Mouse (Mus musculus): ENCODE data around the gene Dapk3. TPM values are rescaled to one million over a fixed set of nuclear protein-coding genes. Genes with fewer than 3 reads are reported as not detected.
A peak's percentile ranks its signal among the peaks of the same experiment; 100 is the strongest.

Gene Dapk3
- polyA plus RNA-seq, 1 experiment, result 58.0 TPM

DNA sequence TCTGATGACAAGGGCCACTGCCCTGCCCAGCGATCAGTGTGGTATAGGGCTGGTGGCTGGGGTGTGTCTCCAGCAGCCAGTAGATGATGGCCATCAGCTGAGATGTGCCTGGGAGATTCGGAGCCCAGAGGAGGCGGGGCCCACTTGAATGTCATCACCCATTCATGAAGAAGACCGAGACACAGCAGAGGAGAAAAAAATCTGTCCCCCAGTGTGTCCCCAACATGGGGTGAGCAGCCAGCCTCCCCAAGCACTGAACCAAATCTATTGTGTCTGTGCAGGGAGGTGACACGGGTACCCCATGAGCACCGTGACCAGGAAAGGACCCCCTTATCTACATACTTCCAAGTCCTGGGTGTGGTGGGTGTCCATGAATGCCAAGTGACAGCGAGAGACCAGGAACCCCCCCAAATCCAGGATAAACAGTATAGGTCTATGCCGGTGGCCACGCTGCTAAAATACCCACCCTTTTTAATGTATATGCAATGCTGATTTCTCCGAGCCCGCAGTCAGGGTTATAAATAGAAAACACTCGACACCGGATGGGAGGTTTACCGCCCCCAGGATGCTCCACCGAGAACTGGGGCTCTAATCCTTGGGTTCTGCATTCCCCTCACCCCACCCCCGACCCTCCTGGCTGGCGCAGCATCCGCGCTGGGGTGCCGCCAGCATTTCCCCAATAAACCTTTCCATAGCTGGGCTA is 47.1 kb downstream of the Dapk3 start:
- peaks cover 10% of the 10 kb centered on the region for H3K4me1 ChIP-seq (ENCODE audit: control insufficient read depth, insufficient read depth, insufficient read length)
- 12% methylated on average over 20 of the region's 20 CpGs for WGBS
- H3K27me3 ChIP-seq (ENCODE audit: control insufficient read depth, insufficient read depth, low read length), result peaks cover 5% of the 10 kb centered on the region; the same call in 1 of the 2 replicates
- no peak for TF ChIP-seq POLR2A (IDR thresholded peaks at IDR 0.05; ENCODE audit: low read depth, low read length)
- no peak for TF ChIP-seq CTCF (IDR thresholded peaks at IDR 0.05; ENCODE audit: extremely low read depth, insufficient read depth, insufficient read length, insufficient replicate concordance)
- no peak overlapping the region for H3K27ac ChIP-seq (ENCODE audit: insufficient read depth, low read length)
- H3K36me3 ChIP-seq (ENCODE audit: control insufficient read depth, insufficient read depth, low read length), result no peaks in the 10 kb centered on the region
- no peak for DNase-seq (ENCODE audit: low read depth in 1 of 2, low spot score in 2 of 2)
- peak overlapping the region; percentile 24 for H3K4me3 ChIP-seq (ENCODE audit: extremely low read depth, insufficient read depth, insufficient read length)

DNA sequence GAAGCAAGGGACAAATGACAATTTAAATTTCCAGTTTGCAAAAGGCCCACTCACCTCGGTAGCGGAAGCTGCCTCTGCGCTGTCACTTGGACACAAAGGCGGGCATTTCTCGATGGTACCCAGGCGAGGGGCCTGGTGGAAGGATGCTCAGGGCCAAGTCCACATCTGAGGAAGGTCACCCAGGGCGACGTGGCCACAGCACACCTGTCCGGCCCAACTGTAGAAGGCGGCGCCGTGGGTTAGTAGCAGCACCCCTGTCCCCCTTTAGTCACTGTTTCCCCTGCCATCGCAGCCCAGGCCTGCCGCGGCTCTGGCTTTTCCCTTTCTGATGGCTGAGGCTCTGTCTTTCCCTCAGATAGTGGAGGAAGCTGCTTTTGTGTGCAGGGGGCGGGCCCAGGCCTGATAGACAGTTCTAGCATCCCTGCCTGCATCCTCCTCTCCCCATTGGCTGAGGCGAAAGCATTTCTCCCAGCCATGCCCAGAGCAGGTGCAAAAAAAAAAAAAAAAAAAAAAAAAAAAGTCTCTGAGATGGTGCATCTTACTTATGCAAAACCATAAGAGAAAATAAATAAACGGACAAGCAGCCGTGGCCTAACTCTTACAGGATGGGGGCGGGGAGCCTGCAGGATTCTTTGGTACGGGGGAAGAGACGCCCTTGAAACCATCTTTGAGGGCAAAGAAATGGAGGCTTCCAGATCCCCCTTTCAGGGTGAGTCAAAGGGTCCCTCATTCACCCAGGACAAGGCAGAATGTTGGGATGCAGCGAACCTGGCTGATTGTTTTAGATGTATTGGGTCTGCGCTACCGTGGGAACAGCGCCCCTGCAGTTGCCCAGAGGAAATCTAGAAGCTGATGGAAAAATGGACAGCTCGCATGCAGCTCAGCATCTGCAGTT is 47.9 kb downstream of the Dapk3 start, which contains the start of gene Atcay:
Gene Atcay (minus strand): TSS at position 396 of the 895 bp plus-strand sequence.
- H3K27ac ChIP-seq (ENCODE audit: insufficient read depth, low read length), result no peak within 1 kb of the TSS
- peaks cover 10% of the 10 kb centered on the region for H3K4me1 ChIP-seq (ENCODE audit: control insufficient read depth, insufficient read depth, insufficient read length)
- no peak for DNase-seq (ENCODE audit: low read depth in 1 of 2, low spot score in 2 of 2)
- H3K36me3 ChIP-seq (ENCODE audit: control insufficient read depth, insufficient read depth, low read length), result no peaks in the 10 kb centered on the region
- peak within 1 kb of the TSS; percentile 24 for H3K4me3 ChIP-seq (ENCODE audit: extremely low read depth, insufficient read depth, insufficient read length)
- TF ChIP-seq POLR2A (IDR thresholded peaks at IDR 0.05; ENCODE audit: low read depth, low read length) (no peak), CTCF (IDR thresholded peaks at IDR 0.05; ENCODE audit: extremely low read depth, insufficient read depth, insufficient read length, insufficient replicate concordance) (peak; percentile 21; the same call in 1 of the 2 replicates)
- peaks cover 5% of the 10 kb centered on the region; the same call in 1 of the 2 replicates for H3K27me3 ChIP-seq (ENCODE audit: control insufficient read depth, insufficient read depth, low read length)
- 14% methylated on average over 27 of the region's 27 CpGs for WGBS

DNA sequence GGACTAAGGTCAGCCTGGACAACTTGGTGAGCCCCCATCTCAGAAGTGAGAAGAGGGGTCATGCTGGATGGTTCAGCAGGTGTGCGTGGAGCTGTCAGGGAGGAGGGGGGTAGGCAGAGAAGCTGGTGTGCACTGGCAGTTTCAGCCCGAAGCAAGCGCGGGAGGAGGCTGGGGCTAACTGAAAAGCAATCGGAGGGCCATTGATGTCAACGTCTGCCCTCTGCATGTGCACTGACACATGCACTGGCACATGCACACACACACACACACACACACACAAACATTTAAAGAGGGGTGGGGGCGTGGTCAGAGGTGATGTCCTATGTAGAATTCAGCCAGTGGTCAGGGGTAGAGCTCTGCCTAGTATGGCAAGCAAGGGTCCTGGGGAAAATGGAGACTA is 48.6 kb downstream of the Dapk3 start:
- Histone ChIP-seq H3K27ac (ENCODE audit: insufficient read depth, low read length) (no peak overlapping the region), H3K4me1 (ENCODE audit: control insufficient read depth, insufficient read depth, insufficient read length) (peaks cover 10% of the 10 kb centered on the region), H3K4me3 (ENCODE audit: extremely low read depth, insufficient read depth, insufficient read length) (no peak overlapping the region), H3K27me3 (ENCODE audit: control insufficient read depth, insufficient read depth, low read length) (peaks cover 5% of the 10 kb centered on the region; the same call in 1 of the 2 replicates), H3K36me3 (ENCODE audit: control insufficient read depth, insufficient read depth, low read length) (no peaks in the 10 kb centered on the region)
- 64% methylated on average over 7 of the region's 7 CpGs for WGBS
- no peak for DNase-seq (ENCODE audit: low read depth in 1 of 2, low spot score in 2 of 2)
- TF ChIP-seq POLR2A (IDR thresholded peaks at IDR 0.05; ENCODE audit: low read depth, low read length), result no peak
- TF ChIP-seq CTCF (IDR thresholded peaks at IDR 0.05; ENCODE audit: extremely low read depth, insufficient read depth, insufficient read length, insufficient replicate concordance), result no peak

DNA sequence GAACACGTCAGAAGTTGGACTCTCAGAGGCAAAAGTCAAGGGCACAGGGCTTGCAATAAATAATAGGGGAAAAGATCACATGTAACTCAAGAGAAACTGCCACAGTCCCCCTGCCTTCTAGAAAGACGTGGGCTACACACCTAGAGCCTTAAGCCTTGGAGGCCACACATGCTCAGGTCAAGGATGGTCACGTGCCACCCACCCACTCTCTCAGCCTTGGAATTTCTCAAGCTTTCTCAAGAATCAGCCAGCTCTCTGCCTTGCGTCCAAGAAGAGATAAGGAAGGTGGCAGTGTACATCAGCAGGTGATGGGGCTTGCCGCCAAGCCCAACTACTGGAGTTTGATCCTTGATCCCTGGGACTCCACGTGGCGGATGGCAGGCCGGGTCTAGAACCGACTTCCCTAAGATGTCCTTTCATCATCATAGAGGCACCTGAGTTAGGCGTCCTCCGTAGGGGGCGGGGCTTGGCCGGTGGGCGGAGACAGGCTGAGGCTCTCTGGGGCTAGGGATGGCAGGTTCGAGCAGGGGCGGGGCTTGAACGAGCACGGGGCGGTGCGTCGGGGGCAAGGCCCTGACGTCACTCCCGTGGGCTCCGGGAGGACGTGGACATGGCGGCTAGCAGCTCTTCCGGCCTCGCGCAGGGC is 49.9 kb downstream of the Dapk3 start, which contains the start of gene Zfr2:
Gene Zfr2 (plus strand): TSS at position 576 of the 646 bp plus-strand sequence.
- no peak within 1 kb of the TSS for H3K27ac ChIP-seq (ENCODE audit: insufficient read depth, low read length)
- H3K27me3 ChIP-seq (ENCODE audit: control insufficient read depth, insufficient read depth, low read length), result peaks cover 5% of the 10 kb centered on the region; the same call in 1 of the 2 replicates

DNA sequence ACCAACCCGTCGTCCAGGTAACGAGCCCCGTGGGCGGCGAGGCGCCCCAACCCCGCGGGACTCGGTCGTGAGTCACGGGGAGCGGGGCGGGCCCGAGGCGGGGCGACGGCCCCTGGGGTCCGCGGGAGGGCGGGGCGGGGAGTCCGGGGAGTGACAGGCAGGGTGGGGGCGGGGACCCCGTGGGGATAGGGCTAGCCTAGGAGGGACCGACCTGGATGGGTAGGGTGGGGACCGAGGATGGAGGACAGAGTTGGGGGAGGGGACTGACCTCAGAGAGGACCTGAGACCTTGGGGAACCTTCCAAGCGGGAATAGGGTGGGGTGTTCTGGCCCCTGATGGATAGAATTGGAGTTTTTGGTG is 50.4 kb downstream of the Dapk3 start:
- no peak for TF ChIP-seq POLR2A (IDR thresholded peaks at IDR 0.05; ENCODE audit: low read depth, low read length)
- TF ChIP-seq CTCF (IDR thresholded peaks at IDR 0.05; ENCODE audit: extremely low read depth, insufficient read depth, insufficient read length, insufficient replicate concordance), result no peak
- H3K27ac ChIP-seq (ENCODE audit: insufficient read depth, low read length), result no peak overlapping the region
- no peak for DNase-seq (ENCODE audit: low read depth in 1 of 2, low spot score in 2 of 2)
- WGBS, result 3% methylated on average over 28 of the region's 28 CpGs
- H3K36me3 ChIP-seq (ENCODE audit: control insufficient read depth, insufficient read depth, low read length), result no peaks in the 10 kb centered on the region
- H3K27me3 ChIP-seq (ENCODE audit: control insufficient read depth, insufficient read depth, low read length), result peaks cover 5% of the 10 kb centered on the region; the same call in 1 of the 2 replicates
- H3K4me3 ChIP-seq (ENCODE audit: extremely low read depth, insufficient read depth, insufficient read length), result peak overlapping the region; percentile 64
- peaks cover 10% of the 10 kb centered on the region for H3K4me1 ChIP-seq (ENCODE audit: control insufficient read depth, insufficient read depth, insufficient read length)

More for the DNA sequence above, 49.9 kb downstream of the Dapk3 start, which contains the start of gene Zfr2:
- Histone ChIP-seq H3K36me3 (ENCODE audit: control insufficient read depth, insufficient read depth, low read length) (no peaks in the 10 kb centered on the region), H3K4me1 (ENCODE audit: control insufficient read depth, insufficient read depth, insufficient read length) (peaks cover 10% of the 10 kb centered on the region), H3K4me3 (ENCODE audit: extremely low read depth, insufficient read depth, insufficient read length) (peak within 1 kb of the TSS; percentile 64)
- WGBS, result 11% methylated on average over 29 of the region's 29 CpGs
- peak; percentile 78 to 91 for DNase-seq (ENCODE audit: low read depth in 1 of 2, low spot score in 2 of 2)
- TF ChIP-seq CTCF (IDR thresholded peaks at IDR 0.05; ENCODE audit: extremely low read depth, insufficient read depth, insufficient read length, insufficient replicate concordance), result no peak
- TF ChIP-seq POLR2A (IDR thresholded peaks at IDR 0.05; ENCODE audit: low read depth, low read length), result peak; percentile 14; the same call in 1 of the 2 replicates

DNA sequence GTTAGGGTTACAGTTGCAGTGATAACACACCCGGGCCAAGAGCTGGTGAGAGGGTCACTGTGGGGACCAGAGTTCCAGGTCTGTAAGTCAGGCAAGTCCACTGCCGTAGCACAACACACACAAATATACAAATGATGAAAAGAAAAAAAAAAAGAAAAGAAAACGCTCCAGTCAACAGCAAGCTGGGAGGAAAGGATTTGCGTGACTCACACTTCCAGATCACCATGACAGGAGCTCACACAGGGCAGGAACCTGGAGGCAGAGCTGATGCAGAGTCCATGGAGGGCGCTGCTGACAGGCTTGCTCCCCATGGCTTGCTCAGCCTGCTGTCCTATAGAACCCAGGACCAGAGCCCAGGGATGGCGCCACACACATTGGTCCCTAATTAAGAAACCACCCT is 51.4 kb downstream of the Dapk3 start:
- no peaks in the 10 kb centered on the region for H3K36me3 ChIP-seq (ENCODE audit: control insufficient read depth, insufficient read depth, low read length)

More for the DNA sequence above, 51.4 kb downstream of the Dapk3 start:
- Histone ChIP-seq H3K4me3 (ENCODE audit: extremely low read depth, insufficient read depth, insufficient read length) (no peak overlapping the region), H3K27ac (ENCODE audit: insufficient read depth, low read length) (no peak overlapping the region), H3K27me3 (ENCODE audit: control insufficient read depth, insufficient read depth, low read length) (peaks cover 4% of the 10 kb centered on the region; the same call in 1 of the 2 replicates), H3K4me1 (ENCODE audit: control insufficient read depth, insufficient read depth, insufficient read length) (peaks cover 10% of the 10 kb centered on the region)
- TF ChIP-seq POLR2A (IDR thresholded peaks at IDR 0.05; ENCODE audit: low read depth, low read length) (no peak), CTCF (IDR thresholded peaks at IDR 0.05; ENCODE audit: extremely low read depth, insufficient read depth, insufficient read length, insufficient replicate concordance) (no peak)
- no peak for DNase-seq (ENCODE audit: low read depth in 1 of 2, low spot score in 2 of 2)
- WGBS, result 94% methylated on average over 6 of the region's 6 CpGs
